Mouse (Mus musculus) CH12.LX (cell line): ENCODE data around the gene Ece1.

Source experiments
- CHD1 ChIP-seq: IDR thresholded peaks from 2 replicates; pipeline ENCODE4 v1.6.1; 2012; ENCODE audit warnings: low read depth, low read length, improper control_type of control experiment, inconsistent platforms
- CTCF ChIP-seq, 2 experiments: IDR thresholded peaks in 1 of 2; conservative IDR thresholded peaks in 1 of 2; 2 replicates each; pipeline ENCODE4 v1.5.1; 2011 to 2012; ENCODE audit warnings: low read depth in 2 of 2, low read length in 2 of 2, improper control_type of control experiment in 1 of 2, inconsistent platforms in 1 of 2, mild to moderate bottlenecking in 1 of 2, moderate library complexity in 1 of 2
- ELF1 ChIP-seq: IDR thresholded peaks from 2 replicates; pipeline ENCODE4 v1.6.1; 2014; ENCODE audit warnings: low read depth, mild to moderate bottlenecking, inconsistent platforms, low read length, improper control_type of control experiment
- EP300 ChIP-seq: IDR thresholded peaks from 2 replicates; pipeline ENCODE4 v1.6.1; 2011; ENCODE audit warnings: low read length, improper control_type of control experiment
- GABPA ChIP-seq: IDR thresholded peaks from 2 replicates; pipeline ENCODE4 v1.6.1; 2012; ENCODE audit warnings: low read depth, low read length, improper control_type of control experiment, inconsistent platforms; ENCODE audit not compliant: insufficient replicate concordance
- MAX ChIP-seq: IDR thresholded peaks from 2 replicates; pipeline ENCODE4 v1.6.1; 2011; ENCODE audit warnings: low read length, improper control_type of control experiment
- NELFE ChIP-seq: IDR thresholded peaks from 2 replicates; pipeline ENCODE4 v1.6.1; 2011; ENCODE audit warnings: low read depth, low read length, improper control_type of control experiment
- PAX5 ChIP-seq: IDR thresholded peaks from 2 replicates; pipeline ENCODE4 v1.6.1; 2012; ENCODE audit warnings: low read length, inconsistent platforms, mixed read lengths
- POLR2A ChIP-seq: IDR thresholded peaks from 2 replicates; pipeline ENCODE4 v1.6.1; 2011; ENCODE audit warnings: low read depth, mild to moderate bottlenecking, improper control_type of control experiment, low read length
- USF1 ChIP-seq: IDR thresholded peaks from 2 replicates; pipeline ENCODE4 v1.6.1; 2014; ENCODE audit warnings: low read depth, mild to moderate bottlenecking, inconsistent platforms, low read length, improper control_type of control experiment
- ZKSCAN1 ChIP-seq: IDR thresholded peaks from 2 replicates; pipeline ENCODE4 v1.6.1; 2012; ENCODE audit warnings: low read depth, inconsistent platforms, low read length, improper control_type of control experiment, borderline replicate concordance
- ZMIZ1 ChIP-seq: IDR thresholded peaks from 2 replicates; pipeline ENCODE4 v1.6.1; 2012; ENCODE audit warnings: low read depth, mild to moderate bottlenecking, inconsistent platforms, low read length, improper control_type of control experiment
- ZNF384 ChIP-seq: IDR thresholded peaks from 2 replicates; pipeline ENCODE4 v1.6.1; 2012; ENCODE audit warnings: low read depth, low read length, improper control_type of control experiment, inconsistent platforms

- TF ChIP-seq POLR2A (no peak), PAX5 (no peak), CHD1 (no peak), GABPA (no peak), ZMIZ1 (no peak), NELFE (no peak), EP300 (no peak), CTCF (conservative IDR thresholded peaks at IDR 0.05 in 1 of 2, IDR thresholded peaks at IDR 0.05 in 1 of 2; ENCODE audit: low read depth in 2 of 2, low read length in 2 of 2) (no peak), USF1 (no peak), ZNF384 (no peak), ZKSCAN1 (no peak), MAX (no peak), ELF1 (no peak)
Measured at GRCm38 (mm10) chr4:137881445-137881844, 19.4 kb downstream of the Ece1 start.
